Mouse (Mus musculus) mesoderm, embryonic 11.5 days (tissue): ENCODE measurements around the gene Cdc37.

Experiments used
- DNase-seq: peaks from one replicate; pipeline ENCODE4 v3.0.0-alpha.2; 2012; ENCODE audit warnings: low read depth, low spot score

The Cdc37 gene

GRCm38 (mm10) chr9:21135941-21136381 lies 13.8 kb downstream of the Cdc37 start:
- DNase-seq = no peak

- DNase-seq = no peak
Observed at GRCm38 (mm10) chr9:21135329-21135890, 14.4 kb downstream of the Cdc37 start.

- DNase-seq = no peak
Observed at GRCm38 (mm10) chr9:21134595-21135328, 15.0 kb downstream of the Cdc37 start.

GRCm38 (mm10) chr9:21133064-21133707 lies 16.6 kb downstream of the Cdc37 start:
- DNase-seq = no peak

- DNase-seq = no peak
Observed at GRCm38 (mm10) chr9:21132102-21132775, 17.5 kb downstream of the Cdc37 start.

GRCm38 (mm10) chr9:21131059-21131956 lies 18.5 kb downstream of the Cdc37 start, which contains the start of gene Tyk2:
Gene Tyk2, minus strand, starts transcription at chr9:21131243.
- DNase-seq = peak; percentile 97

- no peak for DNase-seq
Observed at GRCm38 (mm10) chr9:21126259-21126627, 23.5 kb downstream of the Cdc37 start.

- DNase-seq = no peak
Observed at GRCm38 (mm10) chr9:21125502-21126258, 24.1 kb downstream of the Cdc37 start.

- DNase-seq = no peak
Observed at GRCm38 (mm10) chr9:21124837-21125236, 24.9 kb downstream of the Cdc37 start.

- DNase-seq = no peak
Observed at GRCm38 (mm10) chr9:21121483-21121882, 28.3 kb downstream of the Cdc37 start.

GRCm38 (mm10) chr9:21117073-21117472 lies 32.7 kb downstream of the Cdc37 start:
- DNase-seq = no peak

- DNase-seq = no peak
Observed at GRCm38 (mm10) chr9:21115105-21115504, 34.7 kb downstream of the Cdc37 start.

- DNase-seq = no peak
Observed at GRCm38 (mm10) chr9:21114190-21114589, 35.6 kb downstream of the Cdc37 start.

- no peak for DNase-seq
Observed at GRCm38 (mm10) chr9:21113751-21114150, 36.0 kb downstream of the Cdc37 start.

- no peak for DNase-seq
Observed at GRCm38 (mm10) chr9:21107607-21108237, 42.1 kb downstream of the Cdc37 start.

- no peak for DNase-seq
Observed at GRCm38 (mm10) chr9:21105760-21106564, 43.8 kb downstream of the Cdc37 start.

GRCm38 (mm10) chr9:21104814-21105213 lies 45.0 kb downstream of the Cdc37 start:
- no peak for DNase-seq

- DNase-seq = no peak
Observed at GRCm38 (mm10) chr9:21102076-21102475, 47.7 kb downstream of the Cdc37 start.
